Mouse (Mus musculus) cerebellum, adult 9-11 months (tissue): ENCODE results near the gene Psat1.

Source experiments
- DNase-seq: peaks from one replicate; pipeline ENCODE4 v3.0.0; 2022

The Psat1 gene

GRCm38 (mm10) chr19:15924181-15924865 is 22.8 kb downstream of the Psat1 start:
- peak; percentile 49 for DNase-seq

GRCm38 (mm10) chr19:15923426-15923825 is 23.7 kb downstream of the Psat1 start:
- no peak for DNase-seq

GRCm38 (mm10) chr19:15919336-15919735 is 27.8 kb downstream of the Psat1 start:
- no peak for DNase-seq

GRCm38 (mm10) chr19:15918111-15918510 is 29.0 kb downstream of the Psat1 start:
- DNase-seq = no peak

GRCm38 (mm10) chr19:15913249-15913997 is 33.7 kb downstream of the Psat1 start:
- no peak for DNase-seq

- no peak for DNase-seq
These were observed 35.7 kb downstream of the Psat1 start for GRCm38 (mm10) chr19:15911441-15911840.

GRCm38 (mm10) chr19:15910987-15911386 is 36.1 kb downstream of the Psat1 start:
- no peak for DNase-seq

GRCm38 (mm10) chr19:15910488-15910887 is 36.6 kb downstream of the Psat1 start:
- no peak for DNase-seq

GRCm38 (mm10) chr19:15908016-15908415 is 39.1 kb downstream of the Psat1 start:
- no peak for DNase-seq

GRCm38 (mm10) chr19:15904734-15905133 is 42.4 kb downstream of the Psat1 start:
- no peak for DNase-seq

- DNase-seq = no peak
These were observed 43.3 kb downstream of the Psat1 start for GRCm38 (mm10) chr19:15903508-15904480.

- no peak for DNase-seq
These were observed 51.5 kb downstream of the Psat1 start for GRCm38 (mm10) chr19:15895681-15896080.

GRCm38 (mm10) chr19:15892146-15892545 is 55.0 kb downstream of the Psat1 start:
- DNase-seq = no peak

- no peak for DNase-seq
These were observed 58.7 kb downstream of the Psat1 start for GRCm38 (mm10) chr19:15888466-15888865.

- DNase-seq = no peak
These were observed 64.3 kb downstream of the Psat1 start for GRCm38 (mm10) chr19:15882705-15883426.

GRCm38 (mm10) chr19:15880731-15881130 is 66.4 kb downstream of the Psat1 start:
- no peak for DNase-seq

- DNase-seq = no peak
These were observed 67.9 kb downstream of the Psat1 start for GRCm38 (mm10) chr19:15879271-15879670.

- no peak for DNase-seq
These were observed 78.1 kb downstream of the Psat1 start for GRCm38 (mm10) chr19:15868865-15869698.

GRCm38 (mm10) chr19:15866851-15867250 is 80.3 kb downstream of the Psat1 start:
- DNase-seq = no peak

GRCm38 (mm10) chr19:15866126-15866525 is 81.0 kb downstream of the Psat1 start:
- no peak for DNase-seq

- DNase-seq = no peak
These were observed 81.7 kb downstream of the Psat1 start for GRCm38 (mm10) chr19:15865431-15865830.

- DNase-seq = no peak
These were observed 83.0 kb downstream of the Psat1 start for GRCm38 (mm10) chr19:15864129-15864528.
